Mouse (Mus musculus) kidney, adult 2 months (tissue): ENCODE measurements around the gene Gtf3c5.

ENCODE experiments used
- CTCF ChIP-seq: fragments of 200-500 bp; conservative IDR thresholded peaks from 2 replicates; pipeline ENCODE4 v1.5.1; 2011; ENCODE audit warnings: low read depth, mild to moderate bottlenecking, control low read depth, low read length, moderate library complexity, mixed read lengths; ENCODE audit not compliant: insufficient read depth, insufficient read length
- POLR2A ChIP-seq: fragments of 200-500 bp; IDR thresholded peaks from one replicate; pipeline ENCODE4 v1.6.1; 2011; ENCODE audit warnings: low read depth, low read length, control low read depth

DNA sequence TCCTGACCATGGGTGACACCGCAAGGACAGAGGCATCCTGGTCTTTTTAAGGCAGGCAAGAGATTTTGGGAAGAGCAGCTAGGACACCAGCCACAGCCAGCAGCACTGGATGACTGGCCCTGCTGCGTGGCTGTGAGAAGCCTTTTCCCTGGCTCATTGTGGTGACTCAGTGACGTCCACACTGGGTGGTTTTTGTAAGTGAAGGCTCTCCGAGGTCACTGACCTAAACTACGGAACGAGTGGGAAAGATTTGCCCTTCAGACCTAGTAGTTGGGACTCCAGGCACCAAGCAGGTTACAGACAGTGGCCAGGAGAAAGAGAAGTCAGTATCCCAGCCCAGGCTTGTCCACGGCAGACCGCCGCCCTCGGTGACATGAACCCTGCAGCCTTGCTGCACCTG lies 59.1 kb downstream of the Gtf3c5 start:
- TF ChIP-seq CTCF, result no peak
- TF ChIP-seq POLR2A, result no peak
